Mouse (Mus musculus) kidney, embryonic 15.5 days (tissue): ENCODE results near the gene Zfp354b. TPM values are rescaled to one million over a fixed set of nuclear protein-coding genes. Genes with fewer than 3 reads are reported as not detected.

Experiments
- ATAC-seq: fragments of 200-750 bp; cut with Nextera tagmentation; replicated peaks from 2 replicates; pipeline ENCODE4 v1.8.0; 2017; ENCODE audit warnings: moderate TSS enrichment; ENCODE audit not compliant: low FRiP score
- H3K27ac ChIP-seq: fragments of 300-500 bp; sonication (generic); 2 replicates; pipeline ENCODE4 v1.5.1; 2015; ENCODE audit warnings: mild to moderate bottlenecking, inconsistent platforms
- H3K27me3 ChIP-seq: fragments of 300-500 bp; sonication (generic); 2 replicates; pipeline ENCODE4 v1.6.1; 2015; ENCODE audit warnings: inconsistent platforms
- H3K36me3 ChIP-seq: fragments of 300-500 bp; sonication (generic); 2 replicates; pipeline ENCODE4 v1.6.1; 2015; ENCODE audit warnings: inconsistent platforms
- H3K4me1 ChIP-seq: fragments of 300-500 bp; sonication (generic); 2 replicates; pipeline ENCODE4 v1.6.1; 2015; ENCODE audit warnings: inconsistent platforms
- H3K4me2 ChIP-seq: fragments of 300-500 bp; sonication (generic); 2 replicates; pipeline ENCODE4 v1.6.1; 2015; ENCODE audit warnings: moderate library complexity, mild to moderate bottlenecking, inconsistent platforms
- H3K4me3 ChIP-seq: fragments of 300-500 bp; sonication (generic); replicated peaks from 2 replicates; pipeline ENCODE4 v1.5.1; 2015; ENCODE audit warnings: mild to moderate bottlenecking, inconsistent platforms
- H3K9ac ChIP-seq: fragments of 300-500 bp; sonication (generic); 2 replicates; pipeline ENCODE4 v1.6.1; 2015; ENCODE audit warnings: mild to moderate bottlenecking, inconsistent platforms
- H3K9me3 ChIP-seq: fragments of 300-500 bp; sonication (generic); replicated peaks from 2 replicates; pipeline ENCODE4 v1.6.1; 2016; ENCODE audit warnings: inconsistent platforms
- WGBS: fragments of 180-500 bp; shearing (Covaris S2); methylation state at CpG from one replicate; pipeline ENCODE4 v1.1.7; 2015; ENCODE audit warnings: mixed read lengths; 5-methylcytosine and 5-hydroxymethylcytosine counted together
- polyA plus RNA-seq: library from polyadenylated mRNA; unstranded; fragments of >200 nt; fragmentation: Nextera tagmentation; extraction: Ambion mirVana; gene quantifications from 2 replicates; pipeline ENCODE4 v1.2.1, GENCODE M21; 2015

Gene Zfp354b
- polyA plus RNA-seq, 1 experiment from 2014 or later, result 1.5 TPM

DNA sequence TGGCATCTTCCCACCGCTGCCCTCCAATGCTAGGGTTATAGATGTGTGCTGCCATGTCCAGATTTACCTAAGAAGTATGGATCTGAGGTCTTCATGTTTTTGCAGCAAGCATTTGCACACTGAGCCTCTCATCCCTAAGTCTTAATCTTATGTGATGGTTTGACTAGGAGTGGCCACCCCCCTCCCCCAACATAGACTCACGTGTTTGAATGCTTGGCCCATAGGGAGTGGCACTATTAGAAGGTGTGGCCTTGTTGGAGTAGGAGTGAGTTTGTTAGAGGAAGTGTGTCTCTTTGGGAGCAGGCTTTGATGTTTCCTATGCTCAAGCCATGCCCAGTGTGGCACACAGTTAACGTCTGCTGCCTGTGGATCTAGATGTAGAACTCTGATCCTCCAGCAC is 52.8 kb downstream of the Zfp354b start:
- 89% methylated on average over 3 of the region's 3 CpGs for WGBS
- no peaks in the 10 kb centered on the region for H3K4me1 ChIP-seq
- no peak overlapping the region for H3K9ac ChIP-seq
- ATAC-seq, result no peak
- no peak overlapping the region for H3K27ac ChIP-seq
- no peak overlapping the region for H3K4me3 ChIP-seq
- peaks cover 85% of the 10 kb centered on the region for H3K36me3 ChIP-seq
- peaks cover 14% of the 10 kb centered on the region for H3K9me3 ChIP-seq
- H3K27me3 ChIP-seq, result no peaks in the 10 kb centered on the region
- no peak overlapping the region for H3K4me2 ChIP-seq

Other genes with a start within 250 kb of the Zfp354b start
- gene Zfp354c, start 103.9 kb downstream of the Zfp354b start, polyA plus RNA-seq, result 29.3 and 31.3 TPM in 2 replicates
- gene Zfp879, start 90.1 kb downstream of the Zfp354b start, polyA plus RNA-seq, result 0.76 and 0.91 TPM in 2 replicates
- gene Grm6, start 80.9 kb downstream of the Zfp354b start, polyA plus RNA-seq, result not detected in 2 replicates
- gene Zfp454, start 44.0 kb downstream of the Zfp354b start, polyA plus RNA-seq, result 8.5 and 9.6 TPM in 2 replicates
- gene Zfp2, start 15.5 kb downstream of the Zfp354b start, polyA plus RNA-seq, result 13.9 and 14.5 TPM in 2 replicates
- gene 4933414I15Rik, start 12.1 kb upstream of the Zfp354b start, polyA plus RNA-seq, result not detected in 2 replicates
- not detected in 2 replicates for gene Prop1, start 22.1 kb upstream of the Zfp354b start, polyA plus RNA-seq
- gene Olfr1378, start 34.9 kb upstream of the Zfp354b start, polyA plus RNA-seq, result not detected in 2 replicates
- not detected in 2 replicates for gene Olfr1377, start 50.3 kb upstream of the Zfp354b start, polyA plus RNA-seq
- not detected in 2 replicates for gene Olfr51, start 72.0 kb upstream of the Zfp354b start, polyA plus RNA-seq
- not detected in 2 replicates for gene Olfr54, start 82.6 kb upstream of the Zfp354b start, polyA plus RNA-seq
- not detected in 2 replicates for gene Olfr1375, start 116.5 kb upstream of the Zfp354b start, polyA plus RNA-seq
- 9.7 and 12.7 TPM in 2 replicates for gene Zfp354a, start 127.6 kb upstream of the Zfp354b start, polyA plus RNA-seq